Mouse (Mus musculus): ENCODE data around the gene Afm.

Gene Afm

DNA sequence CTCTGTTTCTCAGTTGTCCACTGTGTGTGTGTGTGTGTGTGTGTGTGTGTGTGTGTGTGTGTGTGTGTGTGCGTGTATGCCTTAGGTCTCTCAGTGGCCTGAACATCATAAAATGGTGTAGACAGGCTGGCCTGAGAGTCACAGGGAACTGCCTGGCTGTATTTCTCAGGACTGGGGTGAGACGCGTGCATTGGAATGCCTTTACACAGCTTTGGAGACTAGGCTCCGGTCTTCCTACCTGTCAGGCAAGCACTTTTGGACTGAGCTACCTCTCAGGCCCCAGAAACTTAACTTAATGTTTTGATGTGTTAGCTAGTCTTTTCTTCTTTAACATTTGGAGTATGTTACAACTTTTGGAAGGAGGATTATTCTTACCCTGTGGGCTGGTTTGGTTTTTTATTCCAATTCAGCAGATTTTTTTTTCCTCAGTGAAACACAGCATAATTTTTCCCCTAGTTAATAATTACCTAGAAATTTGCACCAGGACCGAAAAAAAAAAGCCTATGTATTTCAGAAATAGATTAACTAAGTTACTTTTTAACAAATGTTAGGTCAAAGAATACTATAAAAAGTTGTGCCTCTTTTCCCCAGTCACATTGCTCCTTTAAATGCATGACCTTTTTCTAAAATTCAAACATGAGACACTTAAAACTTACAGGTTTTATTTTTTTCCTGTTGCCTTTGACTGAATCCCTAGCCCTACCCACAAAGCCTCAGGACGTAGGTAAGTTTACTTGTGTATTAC is at the start of gene Afm:
Afm (plus strand) TSS at position 577 of the 745 bp plus-strand sequence.
- no peak for ATAC-seq (ENCODE audit: low TSS enrichment)

DNA sequence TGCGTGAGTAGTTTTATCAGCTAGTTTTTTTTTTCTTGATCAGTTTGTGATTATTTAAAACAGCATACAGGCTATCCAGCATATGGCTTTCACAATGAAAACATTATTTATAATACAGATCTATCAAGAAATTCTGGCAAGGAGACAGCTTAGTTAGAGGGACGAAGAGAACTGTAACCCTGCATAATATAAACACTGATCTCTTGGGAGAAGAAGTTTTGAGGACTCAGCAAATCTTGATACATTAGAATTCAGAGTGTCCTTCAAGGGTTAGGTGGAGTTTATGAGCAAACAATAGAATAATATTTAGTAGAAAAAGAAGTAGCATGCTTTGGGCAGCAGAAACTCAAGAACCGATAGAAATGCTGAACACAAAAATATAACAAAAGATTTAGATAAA is 47.9 kb upstream of the Afm start:
- no peak for ATAC-seq (ENCODE audit: low TSS enrichment)

DNA sequence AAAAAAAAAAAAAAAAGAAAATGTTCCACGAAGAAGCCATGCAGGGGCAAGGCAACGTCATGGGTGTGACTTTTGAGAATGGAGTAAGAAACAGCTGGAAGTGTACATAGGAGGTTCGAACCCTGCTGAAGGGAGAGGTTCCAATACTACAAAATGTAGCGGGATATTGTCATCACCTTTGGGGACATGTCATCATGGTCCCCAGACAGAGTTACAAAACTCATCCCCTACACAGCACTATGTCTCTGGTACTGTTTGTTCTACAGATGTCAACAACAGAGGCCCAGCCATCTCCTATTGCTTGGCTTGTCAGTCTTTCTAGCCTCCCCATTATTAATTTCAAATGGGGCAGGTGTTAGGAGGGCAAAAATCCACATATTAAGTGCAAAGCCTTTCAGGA is 44.8 kb upstream of the Afm start:
- no peak for ATAC-seq (ENCODE audit: low TSS enrichment)

DNA sequence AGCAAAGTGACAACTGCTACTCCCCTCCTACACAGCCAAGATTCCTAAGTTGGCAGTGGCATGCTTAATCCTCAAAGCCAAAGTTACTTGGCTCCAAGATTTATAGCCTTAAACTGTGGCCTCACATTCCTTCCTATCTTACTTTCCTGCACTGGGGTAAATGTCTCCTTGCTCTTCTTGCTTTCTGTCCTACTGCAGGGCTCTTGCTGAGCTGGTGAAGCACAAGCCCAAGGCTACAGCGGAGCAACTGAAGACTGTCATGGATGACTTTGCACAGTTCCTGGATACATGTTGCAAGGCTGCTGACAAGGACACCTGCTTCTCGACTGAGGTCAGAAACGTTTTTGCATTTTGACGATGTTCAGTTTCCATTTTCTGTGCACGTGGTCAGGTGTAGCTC is 44.4 kb upstream of the Afm start:
- no peak for ATAC-seq (ENCODE audit: low TSS enrichment)

DNA sequence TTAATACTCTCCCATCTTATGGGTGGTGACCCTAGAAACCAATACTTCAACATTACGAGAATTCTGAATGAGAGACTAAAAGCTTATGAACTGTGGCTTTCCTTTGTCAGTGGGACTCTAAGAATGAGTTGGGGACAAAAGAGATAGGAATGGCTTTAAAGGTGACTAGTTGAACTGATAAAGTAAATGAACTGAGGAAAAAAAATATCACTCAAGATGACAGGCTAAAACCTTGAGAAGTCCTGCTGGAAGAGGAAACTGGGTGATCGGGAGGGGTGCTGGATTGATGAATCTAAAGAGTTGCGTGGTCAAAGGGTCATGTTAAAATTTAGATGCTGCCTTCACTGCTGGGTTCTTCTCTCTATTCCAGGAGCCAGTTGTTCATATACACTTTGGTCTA is 42.0 kb upstream of the Afm start:
- no peak for ATAC-seq (ENCODE audit: low TSS enrichment)

DNA sequence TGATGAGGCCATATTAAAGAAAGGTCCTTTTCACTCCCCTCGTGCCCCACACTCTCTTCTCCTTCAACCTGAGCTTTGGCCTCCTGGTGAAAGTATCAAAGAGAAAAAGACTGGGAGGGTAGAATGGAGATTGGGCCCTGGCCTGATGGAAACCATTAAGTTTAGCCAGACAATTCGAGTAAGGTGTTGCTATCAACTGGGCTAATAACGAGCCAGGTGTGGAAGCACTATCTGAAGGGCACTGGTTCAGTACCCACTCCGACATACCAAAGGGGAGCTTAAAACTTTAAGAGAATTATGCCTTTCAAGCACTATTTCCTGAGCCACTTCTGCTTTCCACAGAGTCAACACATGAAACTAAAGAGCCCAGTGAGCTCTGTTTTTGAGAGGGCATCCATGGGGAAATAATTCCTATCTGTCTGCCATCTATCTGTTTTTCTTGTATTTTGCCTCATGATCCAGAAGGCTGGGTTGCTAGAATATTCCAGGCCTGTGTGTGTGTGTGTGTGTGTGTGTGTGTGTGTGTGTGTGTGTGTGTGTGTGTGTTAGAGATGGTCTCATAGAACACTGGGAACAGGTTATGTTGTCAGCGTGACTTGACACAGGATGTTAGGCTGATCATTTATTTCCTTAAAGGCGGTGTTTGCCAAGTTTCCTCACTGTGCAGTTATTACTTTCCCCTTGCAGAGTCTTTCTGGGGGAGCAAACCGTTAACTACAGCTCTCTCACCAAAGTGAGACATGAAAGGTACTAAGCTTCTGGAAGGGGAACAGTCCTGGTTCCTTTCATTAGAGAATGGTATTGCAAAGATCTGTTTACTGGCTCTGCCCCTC is 41.2 kb upstream of the Afm start:
- ATAC-seq (ENCODE audit: low TSS enrichment), result no peak

DNA sequence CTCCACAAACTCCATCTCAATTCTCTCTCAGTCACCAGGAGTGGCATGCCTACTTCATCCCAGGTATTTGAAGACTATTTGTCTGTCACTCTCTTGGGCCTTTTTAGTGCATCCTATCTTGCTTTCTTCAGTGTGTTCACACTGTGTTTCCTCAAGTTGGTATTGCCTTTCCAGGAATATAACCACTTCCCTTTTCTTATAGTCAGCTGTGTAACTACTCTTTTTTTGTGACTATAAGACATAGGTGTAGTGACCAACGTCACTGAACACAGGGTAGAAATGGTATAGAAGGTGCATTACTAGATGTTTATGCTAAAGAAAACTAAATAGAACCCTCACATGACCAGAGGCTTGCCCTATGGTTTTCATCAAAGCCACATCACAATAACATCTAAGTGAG is 39.8 kb upstream of the Afm start:
- ATAC-seq (ENCODE audit: low TSS enrichment), result no peak

DNA sequence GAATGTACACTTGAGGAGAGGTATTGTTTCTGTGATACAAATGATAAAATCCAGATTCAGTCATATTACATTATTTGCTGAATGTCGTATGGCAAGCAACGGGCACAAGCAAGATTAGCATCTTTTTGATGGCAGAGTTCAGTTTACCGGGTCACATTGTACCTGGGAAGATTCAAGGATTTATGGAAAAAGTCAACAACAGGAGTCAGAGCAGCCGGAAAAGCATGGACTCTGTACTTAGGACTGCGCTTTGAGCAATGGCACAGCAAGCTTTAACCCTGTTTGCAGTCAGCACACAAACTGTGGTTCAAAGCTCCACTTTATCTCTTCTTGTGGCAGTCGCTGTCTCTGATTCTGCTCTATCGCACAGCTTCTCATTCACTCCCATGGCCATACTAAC is 33.1 kb upstream of the Afm start:
- ATAC-seq (ENCODE audit: low TSS enrichment), result no peak

DNA sequence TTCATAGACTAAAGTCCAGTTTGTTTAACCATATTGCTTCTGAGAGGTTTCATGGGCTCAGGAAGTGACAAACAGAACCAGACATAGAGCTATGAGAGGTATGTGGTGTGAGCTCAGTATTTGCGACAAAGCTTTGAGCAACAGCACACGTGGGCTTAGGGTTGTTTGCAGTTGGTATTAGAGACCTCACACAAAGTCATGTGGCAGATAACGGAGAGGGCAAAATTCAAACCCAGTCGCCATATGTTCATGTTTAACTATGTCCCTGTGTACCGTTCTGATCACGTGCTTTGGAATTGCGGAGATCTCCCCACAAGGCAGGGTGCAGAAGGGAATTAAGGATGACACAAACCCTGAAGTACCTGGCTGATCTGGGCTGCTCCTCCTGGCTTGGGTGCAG is 30.4 kb upstream of the Afm start:
- no peak for ATAC-seq (ENCODE audit: low TSS enrichment)

DNA sequence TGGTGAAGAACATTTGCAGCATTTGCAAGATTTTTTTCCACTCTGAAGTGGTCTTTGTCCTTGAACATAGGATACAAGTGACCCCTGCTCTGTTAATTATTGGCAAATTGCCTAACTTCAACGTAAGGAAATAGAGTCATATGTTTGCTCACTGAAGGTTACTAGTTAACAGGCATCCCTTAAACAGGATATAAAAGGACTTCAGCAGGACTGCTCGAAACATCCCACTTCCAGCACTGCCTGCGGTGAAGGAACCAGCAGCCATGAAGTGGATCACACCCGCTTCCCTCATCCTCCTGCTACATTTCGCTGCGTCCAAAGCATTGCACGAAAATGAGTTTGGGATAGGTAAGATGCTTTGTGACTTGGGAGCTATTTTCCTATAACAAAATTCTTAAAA is 28.2 kb upstream of the Afm start, which contains the start of gene Afp:
Afp (plus strand) TSS at position 220 of the 400 bp plus-strand sequence.
- no peak for ATAC-seq (ENCODE audit: low TSS enrichment)

DNA sequence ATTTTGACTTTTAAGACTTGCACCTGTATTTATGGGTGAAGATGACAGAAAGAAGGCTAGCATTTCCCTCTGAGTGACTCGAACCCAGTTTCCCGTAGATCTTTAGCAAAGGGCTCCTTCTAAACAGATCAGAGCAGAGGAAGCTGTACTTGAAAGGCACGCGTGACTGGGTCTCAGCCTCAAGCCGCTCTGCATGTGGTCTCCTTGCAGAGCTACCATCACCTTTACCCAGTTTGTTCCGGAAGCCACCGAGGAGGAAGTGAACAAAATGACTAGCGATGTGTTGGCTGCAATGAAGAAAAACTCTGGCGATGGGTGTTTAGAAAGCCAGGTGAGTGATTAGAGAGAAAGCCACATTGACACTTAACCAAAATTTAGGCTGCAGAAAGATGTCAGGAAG is 26.3 kb upstream of the Afm start:
- ATAC-seq (ENCODE audit: low TSS enrichment), result no peak

DNA sequence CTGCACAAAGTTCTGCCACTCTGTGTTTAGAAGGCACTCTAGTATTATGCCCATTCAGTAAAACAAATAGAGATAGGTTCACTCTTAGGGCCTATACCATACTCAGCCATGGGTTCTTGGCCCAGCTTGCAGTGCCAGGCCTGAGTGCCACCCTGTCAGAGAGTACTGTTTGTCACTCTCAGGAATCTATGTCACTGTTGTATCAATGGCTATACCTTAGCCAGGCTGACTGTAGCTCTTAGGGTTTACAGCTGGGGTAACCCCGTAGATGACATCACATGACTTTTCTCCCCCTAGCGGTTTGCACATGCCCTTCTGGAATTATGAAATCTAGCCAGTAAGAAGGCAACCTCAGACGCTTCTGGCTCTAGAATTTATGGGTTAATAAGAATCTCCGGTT is 24.4 kb upstream of the Afm start:
- ATAC-seq (ENCODE audit: low TSS enrichment), result no peak

DNA sequence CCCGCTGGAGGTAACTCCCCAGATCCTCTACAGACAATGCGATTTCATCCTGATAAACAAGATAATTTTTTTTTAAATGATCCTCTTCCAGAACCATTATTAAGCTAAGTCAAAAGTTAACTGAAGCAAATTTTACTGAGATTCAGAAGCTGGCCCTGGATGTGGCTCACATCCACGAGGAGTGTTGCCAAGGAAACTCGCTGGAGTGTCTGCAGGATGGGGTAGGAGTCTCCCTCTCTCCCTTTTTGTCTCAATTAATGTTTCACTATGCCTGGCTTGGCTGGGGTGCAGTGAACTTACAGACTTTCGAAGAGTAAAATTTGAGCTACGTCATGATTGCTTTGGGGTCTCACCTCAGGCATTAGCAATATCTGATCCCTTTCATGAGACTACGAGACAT is 19.2 kb upstream of the Afm start:
- peak; percentile 85 for ATAC-seq (ENCODE audit: low TSS enrichment)

DNA sequence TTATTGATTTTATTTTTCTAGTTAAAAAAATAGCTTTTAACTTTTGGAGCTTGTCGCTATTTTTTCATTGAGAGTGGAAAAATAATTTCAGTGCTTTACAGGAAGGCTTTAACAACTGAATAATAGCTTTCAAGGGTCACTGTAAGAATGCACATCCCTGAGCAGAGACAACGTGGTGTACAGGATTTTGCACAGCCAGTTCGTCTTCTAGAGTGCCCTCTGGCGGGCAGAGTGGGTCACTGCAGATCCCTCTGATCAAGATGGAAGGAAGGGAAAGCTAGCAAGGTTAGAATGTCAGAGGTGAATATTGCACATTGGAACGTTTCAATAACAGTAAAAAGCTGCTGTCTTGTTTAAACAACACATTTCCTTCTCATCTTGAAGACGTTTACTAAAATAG is 18.0 kb upstream of the Afm start:
- ATAC-seq (ENCODE audit: low TSS enrichment), result peak; percentile 92

DNA sequence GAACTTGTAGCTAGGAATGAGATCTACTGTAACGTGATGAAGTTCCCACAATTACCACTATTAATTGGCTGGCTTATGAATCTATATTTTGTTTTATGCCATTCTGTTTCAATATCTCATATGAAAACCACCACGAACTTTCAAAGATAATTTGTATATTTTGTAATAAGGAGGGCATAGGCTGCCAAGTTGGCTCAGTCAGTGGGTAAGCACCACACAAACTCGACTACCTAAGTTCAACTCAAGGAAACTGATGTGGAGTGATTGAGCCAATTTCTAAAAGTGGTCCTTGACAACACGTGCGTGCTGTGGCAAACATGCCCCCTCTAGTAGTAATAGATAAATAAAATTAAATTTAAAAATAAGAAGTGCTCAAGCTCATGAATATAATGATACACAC is 17.0 kb upstream of the Afm start:
- no peak for ATAC-seq (ENCODE audit: low TSS enrichment)

DNA sequence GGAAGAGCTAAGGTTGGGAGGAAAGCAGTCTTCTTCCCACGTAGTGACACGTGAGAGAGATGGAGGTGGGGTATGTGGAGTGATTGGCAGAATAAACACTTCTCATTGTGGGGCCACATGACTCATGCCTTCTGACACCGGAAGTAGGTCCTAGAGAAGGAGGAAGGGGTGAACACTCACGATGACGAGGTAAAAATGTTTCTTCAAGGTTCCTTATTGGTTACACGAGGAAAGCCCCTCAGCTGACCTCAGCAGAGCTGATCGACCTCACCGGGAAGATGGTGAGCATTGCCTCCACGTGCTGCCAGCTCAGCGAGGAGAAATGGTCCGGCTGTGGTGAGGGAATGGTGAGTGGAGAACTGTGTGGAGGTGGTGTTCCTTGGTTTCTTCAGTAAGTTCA is 14.0 kb upstream of the Afm start:
- ATAC-seq (ENCODE audit: low TSS enrichment), result no peak

DNA sequence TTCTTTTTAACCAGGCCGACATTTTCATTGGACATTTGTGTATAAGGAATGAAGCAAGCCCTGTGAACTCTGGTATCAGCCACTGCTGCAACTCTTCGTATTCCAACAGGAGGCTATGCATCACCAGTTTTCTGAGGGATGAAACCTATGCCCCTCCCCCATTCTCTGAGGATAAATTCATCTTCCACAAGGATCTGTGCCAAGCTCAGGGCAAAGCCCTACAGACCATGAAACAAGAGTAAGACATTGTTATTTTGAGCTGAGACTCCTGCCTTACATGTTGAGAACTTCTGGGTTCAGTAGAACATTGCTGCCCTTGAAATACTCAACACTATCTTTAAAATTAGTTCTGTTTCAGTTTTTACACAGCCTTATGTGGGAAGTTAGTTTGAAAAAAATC is 12.2 kb upstream of the Afm start:
- ATAC-seq (ENCODE audit: low TSS enrichment), result peak; percentile 66

DNA sequence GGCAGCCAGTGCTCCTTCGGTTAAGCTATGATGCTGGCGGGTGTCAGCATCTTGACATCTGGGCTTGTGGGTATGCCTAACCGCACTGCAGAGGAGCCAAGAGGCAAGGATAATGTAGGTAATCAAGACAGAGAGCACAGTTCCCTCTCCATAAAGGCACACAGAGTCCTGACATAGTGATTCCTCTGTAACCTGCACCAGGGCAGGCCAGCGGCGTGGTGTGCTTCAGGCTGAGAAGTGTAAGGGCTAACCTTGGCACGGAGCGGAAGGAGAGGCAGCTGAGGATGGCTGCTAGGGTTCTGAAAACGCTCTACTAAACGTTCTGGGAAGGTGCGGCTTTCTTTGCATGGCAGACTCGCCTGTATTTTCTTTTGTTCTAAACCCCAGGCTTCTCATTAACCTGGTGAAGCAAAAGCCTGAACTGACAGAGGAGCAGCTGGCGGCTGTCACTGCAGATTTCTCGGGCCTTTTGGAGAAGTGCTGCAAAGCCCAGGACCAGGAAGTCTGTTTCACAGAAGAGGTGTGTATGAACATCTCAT is 11.3 kb upstream of the Afm start:
- 0 out of 2 replicates have a peak, but pooled peaks have one; percentile 14 for ATAC-seq (ENCODE audit: low TSS enrichment)

DNA sequence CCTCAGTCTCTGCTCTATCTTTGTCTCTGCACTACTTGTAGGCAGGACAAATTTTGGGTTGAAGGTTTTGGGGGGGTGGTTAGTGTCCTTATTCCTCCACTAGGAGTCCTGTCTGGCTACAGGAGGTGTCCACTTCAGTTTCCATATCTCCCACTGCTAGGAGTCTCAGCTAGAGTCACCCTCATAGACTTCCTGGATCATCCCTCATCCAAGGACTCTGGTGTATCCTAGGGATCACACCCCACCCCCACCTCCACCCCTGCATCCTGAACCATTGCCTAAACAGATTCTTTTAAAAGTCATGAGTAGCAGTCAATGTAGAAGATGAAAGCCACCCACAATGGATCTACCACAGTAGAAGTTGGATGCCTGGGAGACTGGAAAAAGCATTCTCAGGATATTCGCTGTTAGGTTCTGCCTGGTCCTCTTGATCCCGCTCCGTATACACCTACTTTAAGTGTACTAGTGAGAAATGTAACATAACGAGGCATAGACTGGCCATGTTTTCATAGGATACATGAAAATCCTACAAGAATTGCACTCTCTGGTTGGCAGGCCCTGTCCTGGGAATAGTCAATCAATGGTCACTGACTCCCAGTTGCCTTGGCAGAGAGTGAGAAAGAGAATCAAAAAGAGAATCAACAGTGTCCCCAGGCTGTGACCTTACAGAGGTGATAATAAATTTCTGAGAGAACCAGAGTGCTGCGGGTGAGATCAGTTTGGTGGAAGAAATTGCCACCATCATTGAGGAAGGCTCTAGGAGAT is 8.7 kb upstream of the Afm start:
- peak; percentile 41; the same call in 1 of the 2 replicates for ATAC-seq (ENCODE audit: low TSS enrichment)

DNA sequence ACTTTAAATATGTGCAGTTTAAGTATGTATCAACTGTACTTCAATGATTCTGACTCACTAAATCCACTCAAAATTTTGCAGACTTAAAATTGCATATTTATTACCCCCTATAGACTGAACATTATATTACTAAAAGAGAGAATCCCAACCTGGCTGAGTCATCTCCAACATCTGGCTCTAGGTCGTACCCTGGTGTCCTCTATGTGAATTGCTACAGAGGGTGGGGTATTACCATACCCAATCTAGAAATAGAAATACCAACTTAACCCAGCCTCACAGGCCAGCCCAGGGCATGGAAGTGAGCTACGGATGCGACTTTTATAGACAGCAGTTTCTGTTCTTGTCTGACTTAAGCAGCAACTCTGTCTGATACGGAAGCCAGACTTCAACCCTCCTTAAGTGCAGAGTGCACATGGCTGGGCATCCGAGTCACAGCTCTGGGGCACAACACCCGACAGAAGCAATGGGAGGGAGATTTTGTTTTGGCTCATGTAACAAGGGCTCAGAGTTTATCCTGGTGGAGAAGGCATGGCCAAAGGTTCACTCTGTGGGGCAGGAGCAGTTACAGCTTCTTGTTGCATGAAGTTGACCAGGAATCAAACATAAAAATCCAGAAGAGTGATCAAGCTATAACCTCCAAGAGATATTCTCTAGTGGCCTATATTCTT is 6.3 kb upstream of the Afm start:
- 0 out of 2 replicates have a peak, but pooled peaks have one; percentile 16 for ATAC-seq (ENCODE audit: low TSS enrichment)

DNA sequence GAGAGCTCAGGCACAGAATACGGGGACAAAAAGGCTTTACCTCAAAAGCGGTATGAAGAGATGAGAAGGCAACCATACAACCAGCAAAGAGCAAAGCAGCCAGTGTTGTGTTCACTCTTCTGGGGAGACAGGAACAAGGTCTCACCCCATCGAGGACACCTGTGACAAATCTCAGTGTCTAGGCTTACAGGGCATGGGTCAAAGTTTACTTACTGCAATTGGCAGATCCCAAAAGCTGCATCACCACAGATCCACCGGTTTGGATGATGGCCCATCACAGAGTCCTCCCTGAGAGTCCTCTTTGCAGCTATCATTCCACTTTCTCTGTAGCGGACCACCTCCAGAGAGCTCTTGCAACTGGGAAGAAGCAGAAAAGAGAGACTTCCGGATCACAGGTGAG is 3.2 kb upstream of the Afm start:
- ATAC-seq (ENCODE audit: low TSS enrichment), result no peak

DNA sequence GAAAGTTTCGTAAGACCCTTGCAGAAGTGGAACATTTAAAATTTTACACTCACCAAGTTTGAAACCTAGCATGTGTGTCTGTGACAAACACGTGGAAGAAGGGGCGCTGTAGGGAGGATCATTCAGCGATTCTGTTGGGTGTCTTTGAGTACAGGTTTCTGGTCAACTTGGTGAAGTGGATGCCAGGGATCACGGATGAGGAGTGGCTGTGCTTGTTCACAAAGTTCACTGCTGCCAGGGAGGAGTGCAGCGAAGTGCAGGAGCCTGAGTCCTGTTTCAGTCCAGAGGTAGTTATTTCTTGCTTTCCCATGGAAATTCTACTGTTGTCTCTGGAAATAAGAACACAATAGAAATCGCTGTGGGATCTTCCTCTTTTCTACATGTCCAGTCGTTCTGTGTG is 32.5 kb downstream of the Afm start:
- no peak for ATAC-seq (ENCODE audit: low TSS enrichment)
